Mouse (Mus musculus) lung, adult 18-20 months (tissue): ENCODE measurements around the gene Ube2j2.
A peak's percentile ranks its signal among the peaks of the same experiment; 100 is the strongest.

ENCODE experiments used
- DNase-seq, 2 experiments: peaks; one replicate each; pipeline ENCODE4 v3.0.0; 2022; ENCODE audit warnings: mixed read lengths in 2 of 2

Gene Ube2j2

GRCm38 (mm10) chr4:155943534-155944249 is at the start of gene Ube2j2:
Gene Ube2j2 (plus strand): TSS chr4:155943831.
- peak; percentile 96 for DNase-seq

- peak; percentile 85 to 89 for DNase-seq
These were observed 49.2 kb upstream of the Ube2j2 start for GRCm38 (mm10) chr4:155894311-155894881.

- DNase-seq, result peak; percentile 53 to 66
These were observed 48.4 kb upstream of the Ube2j2 start for GRCm38 (mm10) chr4:155895216-155895615.

- peak in 1 of 2 experiments; percentile 4 for DNase-seq
These were observed 47.8 kb upstream of the Ube2j2 start for GRCm38 (mm10) chr4:155895826-155896225.

- DNase-seq, result peak in 1 of 2 experiments; percentile 4
These were observed 47.2 kb upstream of the Ube2j2 start for GRCm38 (mm10) chr4:155896461-155896860.

GRCm38 (mm10) chr4:155898318-155898717 is 45.3 kb upstream of the Ube2j2 start:
- no peak for DNase-seq

GRCm38 (mm10) chr4:155899355-155899754 is 44.3 kb upstream of the Ube2j2 start:
- peak in 1 of 2 experiments; percentile 1 for DNase-seq

GRCm38 (mm10) chr4:155901205-155901604 is 42.4 kb upstream of the Ube2j2 start:
- peak; percentile 22 to 44 for DNase-seq

GRCm38 (mm10) chr4:155903246-155903645 is 40.4 kb upstream of the Ube2j2 start:
- peak in 1 of 2 experiments; percentile 2 for DNase-seq

- peak in 1 of 2 experiments; percentile 2 for DNase-seq
These were observed 39.1 kb upstream of the Ube2j2 start for GRCm38 (mm10) chr4:155904318-155905102.

- DNase-seq, result no peak
These were observed 38.0 kb upstream of the Ube2j2 start for GRCm38 (mm10) chr4:155905634-155906033.

- DNase-seq, result peak in 1 of 2 experiments; percentile 2
These were observed 37.5 kb upstream of the Ube2j2 start for GRCm38 (mm10) chr4:155906125-155906524.

GRCm38 (mm10) chr4:155907003-155907402 is 36.6 kb upstream of the Ube2j2 start:
- no peak for DNase-seq

- DNase-seq, result peak in 1 of 2 experiments; percentile 2
These were observed 35.4 kb upstream of the Ube2j2 start for GRCm38 (mm10) chr4:155908281-155908680.

- DNase-seq, result no peak
These were observed 34.9 kb upstream of the Ube2j2 start for GRCm38 (mm10) chr4:155908751-155909150.

GRCm38 (mm10) chr4:155932031-155932430 is 11.6 kb upstream of the Ube2j2 start:
- DNase-seq, result no peak

GRCm38 (mm10) chr4:155943049-155943452 is 580 bp upstream of the Ube2j2 start:
- peak; percentile 24 to 26 for DNase-seq

- peak in 1 of 2 experiments; percentile 10 for DNase-seq
These were observed 640 bp downstream of the Ube2j2 start for GRCm38 (mm10) chr4:155944271-155944670.

- no peak for DNase-seq
These were observed 3.5 kb downstream of the Ube2j2 start for GRCm38 (mm10) chr4:155947094-155947493.

GRCm38 (mm10) chr4:155955491-155955890 is 11.9 kb downstream of the Ube2j2 start:
- DNase-seq, result no peak

- peak; percentile 68 to 72 for DNase-seq
These were observed 15.6 kb downstream of the Ube2j2 start for GRCm38 (mm10) chr4:155959275-155959674.

- peak; percentile 42 to 47 for DNase-seq
These were observed 18.7 kb downstream of the Ube2j2 start, which contains the start of gene C1qtnf12 for GRCm38 (mm10) chr4:155962167-155962971. Gene C1qtnf12 (plus strand): TSS chr4:155962318.
